Mouse (Mus musculus) thymus, postnatal 10 days (tissue): ENCODE results near the gene Slco2a1.
"Not testable (repeated sequence)": the region's sequence is repeated elsewhere in the genome, so short reads cannot be mapped to it uniquely, and the experiment has no call there.

Experiments
- DNase-seq, 2 experiments: peaks; one replicate each; pipeline ENCODE4 v3.0.0; 2021; ENCODE audit warnings: low spot score in 2 of 2

Slco2a1 gene

GRCm38 (mm10) chr9:103086736-103087135 lies 98.2 kb downstream of the Slco2a1 start:
- no peak for DNase-seq

- no peak for DNase-seq
Measured at GRCm38 (mm10) chr9:103087301-103087700, 98.8 kb downstream of the Slco2a1 start.

GRCm38 (mm10) chr9:103088661-103089060 lies 100.1 kb downstream of the Slco2a1 start:
- no peak for DNase-seq

GRCm38 (mm10) chr9:103090116-103090875 lies 101.8 kb downstream of the Slco2a1 start:
- DNase-seq: no peak

GRCm38 (mm10) chr9:103091039-103091883 lies 102.7 kb downstream of the Slco2a1 start:
- DNase-seq: no peak

- DNase-seq: peak in 1 of 2 experiments; percentile 67
Measured at GRCm38 (mm10) chr9:103092248-103092647, 103.7 kb downstream of the Slco2a1 start.

- no peak for DNase-seq
Measured at GRCm38 (mm10) chr9:103093681-103094080, 105.2 kb downstream of the Slco2a1 start.

- not testable (repeated sequence) for DNase-seq
Measured at GRCm38 (mm10) chr9:103108341-103108798, 119.9 kb downstream of the Slco2a1 start.

- no peak for DNase-seq
Measured at GRCm38 (mm10) chr9:103108943-103109670, 120.6 kb downstream of the Slco2a1 start.

GRCm38 (mm10) chr9:103109911-103110310 lies 121.4 kb downstream of the Slco2a1 start:
- DNase-seq: no peak

- no peak for DNase-seq
Measured at GRCm38 (mm10) chr9:103110727-103111501, 122.4 kb downstream of the Slco2a1 start.

GRCm38 (mm10) chr9:103111621-103112470 lies 123.3 kb downstream of the Slco2a1 start, which contains the start of gene Rab6b:
Gene Rab6b, plus strand, starts transcription at chr9:103111787.
- DNase-seq: peak in 1 of 2 experiments; percentile 16

- DNase-seq: peak in 1 of 2 experiments; percentile 29
Measured at GRCm38 (mm10) chr9:103112471-103113271, 124.2 kb downstream of the Slco2a1 start.

- no peak for DNase-seq
Measured at GRCm38 (mm10) chr9:103113351-103113750, 124.8 kb downstream of the Slco2a1 start.

- DNase-seq: no peak
Measured at GRCm38 (mm10) chr9:103114326-103114725, 125.8 kb downstream of the Slco2a1 start.

- no peak for DNase-seq
Measured at GRCm38 (mm10) chr9:103114901-103115300, 126.4 kb downstream of the Slco2a1 start.

- no peak for DNase-seq
Measured at GRCm38 (mm10) chr9:103116941-103117340, 128.4 kb downstream of the Slco2a1 start.

GRCm38 (mm10) chr9:103117495-103117894 lies 129.0 kb downstream of the Slco2a1 start:
- no peak for DNase-seq

GRCm38 (mm10) chr9:103117951-103118350 lies 129.4 kb downstream of the Slco2a1 start:
- no peak for DNase-seq
